Mouse (Mus musculus) left cerebral cortex, postnatal 10 days (tissue): ENCODE results near the gene Tcp11. TPM values are rescaled to one million over a fixed set of nuclear protein-coding genes. Genes with fewer than 3 reads are reported as not detected.

ENCODE experiments used
- DNase-seq, 2 experiments: peaks; one replicate each; pipeline ENCODE4 v3.0.0; 2021 to 2022; ENCODE audit warnings: low spot score in 2 of 2, mixed read lengths in 1 of 2; ENCODE audit errors: extremely low spot score in 1 of 2
- intact Hi-C: fragments of 180-260 bp; cut with DNase I; formaldehyde crosslinking; loops from one replicate; pipeline ENCODE4 v1.15.1; 2025
- total RNA-seq, 2 experiments: library from RNA; stranded (reverse); gene quantifications; 2 replicates each; pipeline ENCODE4 v1.2.3; 2021

The Tcp11 gene
- total RNA-seq, 2 experiments from 2014 or later = 1.6 to 2.4 TPM

DNA sequence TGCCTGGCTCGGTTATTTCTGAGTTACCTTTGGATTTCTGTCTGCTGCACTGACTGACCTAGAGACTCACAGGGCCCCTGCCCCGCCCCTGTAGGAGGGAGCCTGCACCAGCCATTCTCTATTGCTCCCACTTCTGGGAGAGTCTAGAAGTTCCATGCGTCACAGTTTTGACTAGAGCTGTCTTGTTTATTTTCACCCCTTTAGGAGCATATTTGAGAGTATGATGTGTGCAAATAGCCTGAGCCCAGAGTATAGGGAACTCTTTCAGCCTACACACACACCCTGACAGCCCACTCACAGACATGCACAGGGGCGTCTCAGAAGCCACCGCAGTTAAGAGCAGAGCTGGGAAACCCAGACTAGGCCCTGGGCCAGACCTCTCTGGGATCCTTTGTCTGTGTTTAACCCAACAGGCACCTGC, 54.9 kb downstream of the Tcp11 start:
- intact Hi-C loops = no loop called here
- no peak for DNase-seq

- intact Hi-C loops = no loop called here
- no peak for DNase-seq
These were observed 57.4 kb downstream of the Tcp11 start for GRCm38 (mm10) chr17:28022854-28023655.

DNA sequence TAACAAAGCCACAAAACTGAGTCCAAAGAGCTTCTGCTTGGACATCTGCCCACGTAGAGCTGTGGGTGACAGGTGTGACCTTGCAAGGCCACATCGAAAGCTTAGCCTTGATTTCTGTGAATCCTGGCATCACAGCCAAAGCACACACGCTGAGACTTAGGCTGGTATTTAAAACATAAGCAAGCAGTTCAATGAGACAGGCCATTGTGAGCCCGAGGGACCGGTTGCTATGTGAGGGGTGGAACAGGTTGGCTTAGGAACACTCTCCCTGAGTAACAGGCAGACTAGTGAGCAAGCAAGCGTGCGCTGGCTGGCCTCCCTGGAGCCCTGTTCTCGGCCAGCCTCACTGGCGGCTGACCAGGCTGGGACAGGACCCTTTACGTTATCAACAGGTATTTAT, 58.5 kb downstream of the Tcp11 start:
- intact Hi-C loops = no loop called here

DNA sequence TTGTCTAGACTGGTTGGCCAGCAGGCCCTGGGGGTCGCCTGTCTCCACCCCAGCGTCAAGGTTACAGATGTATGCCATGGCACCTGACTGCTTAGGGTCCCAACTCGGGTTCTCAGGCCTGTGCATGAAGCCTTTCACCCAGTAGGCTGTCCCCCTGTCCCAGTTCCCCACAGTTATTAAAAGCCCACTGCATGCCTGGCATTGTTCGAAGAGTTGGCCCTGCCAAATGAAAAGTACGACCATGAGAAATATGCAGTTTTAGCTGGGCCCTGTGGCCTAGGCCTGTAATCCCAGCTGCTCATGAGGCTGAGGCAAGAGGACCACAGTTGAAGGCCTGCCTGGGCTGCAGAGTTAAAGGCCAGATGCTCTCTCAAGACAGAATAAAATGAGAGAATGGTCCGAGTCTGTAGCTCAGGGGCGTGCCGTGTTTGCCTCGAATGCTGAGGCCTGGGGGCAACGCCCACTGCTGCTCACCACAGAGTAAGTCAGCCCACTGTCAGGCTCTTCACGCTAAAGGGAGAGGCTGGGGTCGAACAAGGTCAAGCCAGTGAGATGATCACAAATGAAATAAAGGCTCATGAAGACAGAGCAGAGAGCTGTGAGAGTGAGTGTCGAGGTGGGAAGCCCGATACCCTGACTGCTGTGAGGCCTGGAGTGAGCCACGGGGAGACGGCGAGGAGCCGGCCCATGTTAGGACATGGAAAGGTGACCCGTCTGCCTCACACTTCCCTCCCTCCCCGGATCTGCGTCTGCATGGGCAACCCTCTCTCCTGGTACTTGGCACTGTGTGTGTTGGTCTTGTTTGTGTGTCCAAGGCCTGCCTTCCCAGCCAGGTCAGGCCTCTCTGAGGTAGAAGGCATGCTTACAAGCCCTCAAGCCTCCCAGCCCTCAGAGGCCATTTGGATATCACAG, 60.4 kb downstream of the Tcp11 start:
- intact Hi-C loops = no loop called here
- no peak for DNase-seq

More for the DNA sequence above, 58.5 kb downstream of the Tcp11 start:
- no peak for DNase-seq

GRCm38 (mm10) chr17:28018776-28019175, 61.7 kb downstream of the Tcp11 start:
- DNase-seq = no peak
- intact Hi-C loops = no loop called here

- no peak for DNase-seq
- intact Hi-C loops = no loop called here
These were observed 62.1 kb downstream of the Tcp11 start for GRCm38 (mm10) chr17:28018344-28018743.

Other genes with a start within 250 kb of the Tcp11 start
- gene Snrpc, start 242.5 kb downstream of the Tcp11 start, total RNA-seq = 10 to 100 TPM; 72.1 to 76.6 TPM
- gene Uhrf1bp1, start 224.2 kb downstream of the Tcp11 start, total RNA-seq = 10 to 100 TPM; 22.9 to 23.8 TPM
- gene Anks1, start 171.3 kb downstream of the Tcp11 start, total RNA-seq = 10 to 100 TPM; 37.3 to 37.7 TPM
- gene Taf11, start 170.8 kb downstream of the Tcp11 start, total RNA-seq = 10 to 100 TPM; 35.2 to 38.3 TPM
- 1 to 10 TPM; 2.2 to 2.4 TPM for gene Scube3, start 61.5 kb upstream of the Tcp11 start, total RNA-seq
- 10 to 100 TPM; 87.3 to 95.6 TPM for gene Zfp523, start 96.5 kb upstream of the Tcp11 start, total RNA-seq
- gene Def6, start 127.1 kb upstream of the Tcp11 start, total RNA-seq = 1 to 10 TPM; 4.9 to 5.4 TPM
- 10 to 100 TPM; 19.4 to 23.8 TPM for gene Ppard, start 152.1 kb upstream of the Tcp11 start, total RNA-seq
- 10 to 100 TPM; 32.2 to 33.3 TPM for gene Fance, start 232.9 kb upstream of the Tcp11 start, total RNA-seq
- gene Rpl10a, start 247.8 kb upstream of the Tcp11 start, total RNA-seq = 100 to 1,000 TPM; 454 to 468 TPM